Mouse (Mus musculus) liver, embryonic 14.5 days (tissue): ENCODE measurements around the gene Slc39a10.

ENCODE experiments used
- CTCF ChIP-seq: IDR thresholded peaks from 2 replicates; pipeline ENCODE4 v1.5.1; 2016; ENCODE audit warnings: antibody characterized with exemption, low read depth, control low read depth
- EP300 ChIP-seq: IDR thresholded peaks from 2 replicates; pipeline ENCODE4 v1.6.1; 2016; ENCODE audit warnings: antibody characterized with exemption, low read depth

- TF ChIP-seq CTCF (no peak), EP300 (no peak)
These were observed 18.9 kb downstream of the Slc39a10 start for GRCm38 (mm10) chr1:46873770-46874169.
